Mouse (Mus musculus) c-Kit-positive CD71-positive TER-119-negative erythroid progenitor cells, embryonic 14.5 days (primary cell): ENCODE results near the gene Klhl11.

ENCODE experiments used
- DNase-seq: peaks from one replicate; pipeline ENCODE4 v3.0.0-alpha.2; 2013; ENCODE audit warnings: low read depth

Gene Klhl11

GRCm38 (mm10) chr11:100472197-100472934, at the start of gene Klhl11:
TSS of gene Klhl11 (minus strand) at chr11:100472741.
- DNase-seq = peak; percentile 87

GRCm38 (mm10) chr11:100520838-100521237, 48.3 kb upstream of the Klhl11 start:
- no peak for DNase-seq

- no peak for DNase-seq
Measured at GRCm38 (mm10) chr11:100519188-100519587, 46.6 kb upstream of the Klhl11 start.

- no peak for DNase-seq
Measured at GRCm38 (mm10) chr11:100518188-100518591, 45.6 kb upstream of the Klhl11 start.

- DNase-seq = no peak
Measured at GRCm38 (mm10) chr11:100516291-100516690, 43.8 kb upstream of the Klhl11 start.

- no peak for DNase-seq
Measured at GRCm38 (mm10) chr11:100515789-100516188, 43.2 kb upstream of the Klhl11 start.

- DNase-seq = no peak
Measured at GRCm38 (mm10) chr11:100515061-100515460, 42.5 kb upstream of the Klhl11 start.

GRCm38 (mm10) chr11:100513716-100514115, 41.2 kb upstream of the Klhl11 start:
- DNase-seq = no peak

- no peak for DNase-seq
Measured at GRCm38 (mm10) chr11:100512384-100512783, 39.8 kb upstream of the Klhl11 start.

- DNase-seq = no peak
Measured at GRCm38 (mm10) chr11:100510556-100510955, 38.0 kb upstream of the Klhl11 start.

- no peak for DNase-seq
Measured at GRCm38 (mm10) chr11:100505997-100506396, 33.5 kb upstream of the Klhl11 start.

- DNase-seq = no peak
Measured at GRCm38 (mm10) chr11:100504990-100505660, 32.6 kb upstream of the Klhl11 start.

- peak; percentile 27 for DNase-seq
Measured at GRCm38 (mm10) chr11:100501321-100501720, 28.8 kb upstream of the Klhl11 start.

- DNase-seq = no peak
Measured at GRCm38 (mm10) chr11:100500651-100501050, 28.1 kb upstream of the Klhl11 start.

GRCm38 (mm10) chr11:100500241-100500640, 27.7 kb upstream of the Klhl11 start:
- no peak for DNase-seq

- no peak for DNase-seq
Measured at GRCm38 (mm10) chr11:100493771-100494170, 21.2 kb upstream of the Klhl11 start.

- no peak for DNase-seq
Measured at GRCm38 (mm10) chr11:100490951-100491350, 18.4 kb upstream of the Klhl11 start.

- no peak for DNase-seq
Measured at GRCm38 (mm10) chr11:100485801-100486538, 13.4 kb upstream of the Klhl11 start.

GRCm38 (mm10) chr11:100484461-100484860, 11.9 kb upstream of the Klhl11 start:
- no peak for DNase-seq

- no peak for DNase-seq
Measured at GRCm38 (mm10) chr11:100479152-100479551, 6.6 kb upstream of the Klhl11 start.

- DNase-seq = no peak
Measured at GRCm38 (mm10) chr11:100476281-100476680, 3.7 kb upstream of the Klhl11 start.

- DNase-seq = no peak
Measured at GRCm38 (mm10) chr11:100472935-100473295, 374 bp upstream of the Klhl11 start.
